Mouse (Mus musculus) T-helper 1 cell (primary cell): ENCODE data around the gene 1700123K08Rik.
"Not testable (repeated sequence)": the region's sequence is repeated elsewhere in the genome, so short reads cannot be mapped to it uniquely, and the experiment has no call there.

ENCODE experiments used
- in situ Hi-C: fragments of 300-600 bp; cut with MboI, MseI; formaldehyde crosslinking; loops from one replicate; pipeline ENCODE4 v1.15.1; 2025; ENCODE audit warnings: high pct_unique_total_duplicates

1700123K08Rik gene

DNA sequence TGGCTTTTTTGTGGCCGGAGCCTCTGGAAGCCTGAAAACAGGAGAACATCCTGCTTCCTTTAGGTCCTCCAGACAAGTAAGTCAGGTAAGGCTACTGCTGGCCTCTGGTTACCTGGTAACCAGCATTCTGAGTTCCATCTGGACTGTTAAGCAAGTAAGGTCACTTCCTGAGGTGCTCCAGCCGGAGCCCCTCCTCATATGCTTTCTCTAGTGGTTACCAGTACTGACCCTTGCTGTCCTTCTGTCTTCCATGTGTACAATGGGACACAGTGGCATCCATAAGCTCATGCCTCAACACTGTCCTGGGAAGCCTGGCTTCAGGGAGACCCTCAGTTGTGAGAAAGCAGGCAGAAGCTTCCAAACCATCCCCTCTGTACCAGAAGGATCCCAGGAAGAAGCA lies at the start of gene 1700123K08Rik:
Gene 1700123K08Rik, minus strand, starts transcription at position 101 of the 400 bp plus-strand sequence.
- in situ Hi-C loops: not testable (repeated sequence)

DNA sequence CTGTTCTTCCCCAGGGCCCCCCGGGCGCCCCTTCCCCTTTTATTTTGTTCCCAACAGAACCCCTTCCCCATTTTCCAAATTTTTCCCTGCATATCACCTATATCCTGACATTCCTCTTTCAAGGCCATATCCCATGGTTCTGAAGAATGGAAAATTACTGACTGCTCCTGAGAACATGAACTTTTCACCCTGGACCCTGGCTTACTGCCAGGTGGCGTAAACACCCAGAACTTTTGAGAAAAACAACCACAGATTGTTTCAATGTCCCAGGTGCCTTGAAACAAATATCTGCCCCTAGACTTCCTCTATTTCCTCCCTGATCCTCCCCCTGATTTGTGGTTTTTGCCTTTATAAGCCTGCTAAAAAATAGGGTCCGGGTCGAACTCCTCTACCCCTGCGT lies 22.9 kb upstream of the 1700123K08Rik start:
- in situ Hi-C loops: no loop called here

DNA sequence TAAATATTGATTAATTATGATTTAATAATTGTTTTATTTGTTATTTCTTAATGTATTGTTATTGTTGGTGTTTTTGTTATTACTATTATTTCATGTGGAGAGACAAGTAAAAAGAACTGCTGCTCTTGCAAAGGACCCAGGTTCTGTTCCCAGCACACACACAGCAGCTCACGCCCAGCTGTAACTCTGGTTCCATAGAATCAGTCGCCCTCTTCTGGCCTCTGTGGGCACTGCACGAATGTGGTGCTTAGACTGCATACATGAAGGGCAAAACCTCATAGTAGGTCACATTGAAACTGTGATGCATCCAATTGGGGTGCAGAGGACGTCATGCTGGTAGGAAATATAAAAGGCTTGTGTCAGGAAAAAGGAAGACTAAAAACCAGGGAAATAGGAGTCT lies 7.1 kb upstream of the 1700123K08Rik start:
- in situ Hi-C loops: loop anchor here (10.0 kb wide), 1 partner anchor 83 kb away; no protein-coding TSS in a partner anchor

DNA sequence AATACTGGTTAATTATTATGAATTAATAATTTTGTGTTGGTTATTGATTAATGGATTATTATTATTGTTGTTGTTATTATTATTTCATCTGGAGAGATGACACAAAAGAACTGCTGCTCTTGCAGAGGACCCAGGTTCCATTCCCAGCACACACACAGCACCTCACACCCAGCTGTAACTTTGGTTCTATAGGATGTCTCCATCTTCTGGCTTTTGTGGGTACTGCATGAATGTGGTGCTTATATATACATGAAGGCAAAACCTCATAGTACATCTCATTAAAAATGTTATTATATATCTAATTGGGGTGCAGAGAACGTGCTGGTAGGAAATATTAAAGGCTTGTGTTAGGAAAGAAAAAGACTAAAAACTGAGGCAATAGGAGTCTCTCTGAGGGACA lies 11.8 kb downstream of the 1700123K08Rik start:
- in situ Hi-C loops: no loop called here

DNA sequence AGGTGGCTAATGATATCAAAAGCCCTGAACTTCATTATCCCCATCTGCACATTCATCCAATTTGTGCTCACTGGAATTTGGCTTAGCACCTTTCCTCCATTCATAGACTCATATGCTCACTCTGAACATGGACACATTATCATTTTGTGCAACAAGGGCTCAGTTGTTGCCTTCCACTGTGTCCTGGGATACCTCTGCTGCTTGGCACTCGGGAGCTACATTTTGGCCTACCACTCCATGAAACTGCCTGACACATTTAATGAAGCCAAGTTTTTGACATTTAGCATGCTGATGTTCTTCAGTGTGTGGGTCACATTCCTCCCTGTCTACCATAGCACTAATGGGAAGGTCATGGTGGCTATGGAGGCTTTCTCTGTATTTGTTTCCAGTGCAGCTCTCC lies 32.0 kb downstream of the 1700123K08Rik start:
- in situ Hi-C loops: no loop called here
